Mouse (Mus musculus): ENCODE measurements around the gene Clec2i. TPM values are rescaled to one million over a fixed set of nuclear protein-coding genes. Genes with fewer than 3 reads are reported as not detected.

Clec2i gene
- total and polyA plus RNA-seq, 3 experiments: 38.5 to 104 (median 80.7) TPM

DNA sequence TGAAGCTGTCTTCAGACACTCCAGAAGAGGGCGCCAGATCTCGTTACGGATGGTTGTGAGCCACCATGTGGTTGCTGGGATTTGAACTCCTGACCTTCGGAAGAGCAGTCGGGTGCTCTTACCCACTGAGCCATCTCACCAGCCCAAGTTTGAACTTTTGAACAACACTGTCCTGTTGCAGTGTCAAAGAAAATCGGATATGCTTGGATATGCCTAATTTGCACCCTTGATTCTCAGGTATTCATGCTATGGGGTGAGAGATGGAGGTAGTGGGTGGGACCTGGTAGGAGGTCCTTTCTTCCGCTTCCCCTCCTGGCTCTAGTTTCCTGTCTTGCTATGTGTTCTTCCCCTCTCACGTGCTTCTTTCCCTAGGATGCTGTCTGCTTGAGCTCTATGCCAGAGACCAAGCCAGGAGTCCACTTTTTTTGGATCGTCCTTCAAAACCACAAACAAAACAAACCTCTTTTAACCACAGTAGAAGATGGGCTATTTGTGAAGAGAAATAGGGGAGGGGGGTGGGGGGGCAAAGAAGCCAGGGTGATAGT lies 41.3 kb upstream of the Clec2i start:
- peaks cover 3% of the 10 kb centered on the region; the same call in 1 of the 2 replicates for H3K79me2 ChIP-seq (replicated peaks; ENCODE audit: control insufficient read depth, extremely low read depth, insufficient read depth, poor library complexity, severe bottlenecking)
- peaks cover 23 to 37% of the 10 kb centered on the region in 2 experiments for H3K36me3 ChIP-seq (replicated peaks in 1 of 2; ENCODE audit: control insufficient read depth in 1 of 2, insufficient read depth in 1 of 2, low read length in 1 of 2)
- no peaks in the 10 kb centered on the region for H3K27me3 ChIP-seq (replicated peaks)
- peaks cover 3 to 34% of the 10 kb centered on the region in 2 experiments for H3K4me1 ChIP-seq (ENCODE audit: control insufficient read depth in 1 of 2, insufficient read depth in 2 of 2)
- TF ChIP-seq MYC (IDR thresholded peaks at IDR 0.05; ENCODE audit: low read depth, low read length): no peak
- 0 out of 4 replicates have a peak, but pooled peaks of 1 of the 2 experiments have one; percentile 32 for TF ChIP-seq CTCF (conservative IDR thresholded peaks at IDR 0.05 in 1 of 2, IDR thresholded peaks at IDR 0.05 in 1 of 2; ENCODE audit: low read depth in 2 of 2, low read length in 2 of 2)
- TF ChIP-seq POLR2A (IDR thresholded peaks at IDR 0.05; ENCODE audit: low read depth, low read length): peak; percentile 27; the same call in 1 of the 2 replicates
- peak; percentile 97 for TF ChIP-seq TBP (conservative IDR thresholded peaks at IDR 0.05; ENCODE audit: low read depth, low read length)
- no peak overlapping the region for H3K9ac ChIP-seq (ENCODE audit: insufficient read depth, low read depth)
- DNase-seq (ENCODE audit: extremely low read depth): peak; percentile 38
- no peak overlapping the region for H3K27ac ChIP-seq (ENCODE audit: insufficient read depth, low read depth)
- in situ Hi-C loops (cut with MboI; ENCODE audit: low pct_ligation_motif_present, low pct_unique_long_range_greater_than_20kb, low sequenced_read_pairs) (loop anchor here (5.0 to 25.0 kb wide), 2 partner anchors 406 to 516 kb away; no protein-coding TSS in a partner anchor), dilution Hi-C loops (cut with MboI; ENCODE audit: extremely low pct_ligation_motif_present, extremely low pct_unique_long_range_greater_than_20kb, low sequenced_read_pairs) (no loop called here)
- no peak overlapping the region for H3K4me2 ChIP-seq (ENCODE audit: insufficient read depth, low read depth, poor library complexity, severe bottlenecking)
- no peaks in the 10 kb centered on the region for H3K9me3 ChIP-seq (replicated peaks; ENCODE audit: low read length)
- H3K4me3 ChIP-seq (replicated peaks in 1 of 3; ENCODE audit: low read depth in 2 of 3, low read length in 2 of 3, poor library complexity in 1 of 3): no peak overlapping the region

DNA sequence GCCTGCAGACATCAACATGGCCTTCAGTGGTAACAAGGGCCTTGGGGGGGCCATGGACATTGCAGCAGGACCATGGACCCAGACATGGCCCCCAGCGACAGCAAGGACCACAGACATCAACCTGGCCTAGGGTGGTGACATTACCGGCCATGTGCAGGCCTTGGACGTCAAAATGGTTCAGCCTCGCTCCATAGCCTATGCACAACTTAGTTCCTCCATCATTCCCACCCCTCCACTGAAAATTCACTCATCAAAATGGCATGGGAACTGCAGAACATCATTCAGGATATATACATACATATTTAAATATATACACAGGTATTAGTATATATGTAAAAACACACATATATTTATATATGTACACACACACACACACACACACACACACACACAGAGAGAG lies 40.0 kb upstream of the Clec2i start:
- Histone ChIP-seq H3K27me3 (replicated peaks) (no peaks in the 10 kb centered on the region), H3K79me2 (replicated peaks; ENCODE audit: control insufficient read depth, extremely low read depth, insufficient read depth, poor library complexity, severe bottlenecking) (peaks cover 11% of the 10 kb centered on the region), H3K4me2 (ENCODE audit: insufficient read depth, low read depth, poor library complexity, severe bottlenecking) (no peak overlapping the region), H3K9me3 (replicated peaks; ENCODE audit: low read length) (no peaks in the 10 kb centered on the region), H3K27ac (ENCODE audit: insufficient read depth, low read depth) (no peak overlapping the region), H3K36me3 (replicated peaks in 1 of 2; ENCODE audit: control insufficient read depth in 1 of 2, insufficient read depth in 1 of 2, low read length in 1 of 2) (peaks cover 23 to 41% of the 10 kb centered on the region in 2 experiments), H3K9ac (ENCODE audit: insufficient read depth, low read depth) (no peak overlapping the region), H3K4me1 (ENCODE audit: control insufficient read depth in 1 of 2, insufficient read depth in 2 of 2) (peaks cover 11 to 33% of the 10 kb centered on the region in 2 experiments), H3K4me3 (replicated peaks in 1 of 3; ENCODE audit: low read depth in 2 of 3, low read length in 2 of 3, poor library complexity in 1 of 3) (no peak overlapping the region)
- no peak for DNase-seq (ENCODE audit: extremely low read depth)
- in situ Hi-C loops (cut with MboI; ENCODE audit: low pct_ligation_motif_present, low pct_unique_long_range_greater_than_20kb, low sequenced_read_pairs) (loop anchor here (5.0 to 25.0 kb wide), 2 partner anchors 405 to 515 kb away; no protein-coding TSS in a partner anchor), dilution Hi-C loops (cut with MboI; ENCODE audit: extremely low pct_ligation_motif_present, extremely low pct_unique_long_range_greater_than_20kb, low sequenced_read_pairs) (no loop called here)
- TF ChIP-seq ZMIZ1 (IDR thresholded peaks at IDR 0.05; ENCODE audit: low read depth, low read length): no peak
- TF ChIP-seq CTCF (conservative IDR thresholded peaks at IDR 0.05 in 1 of 2, IDR thresholded peaks at IDR 0.05 in 1 of 2; ENCODE audit: low read depth in 2 of 2, low read length in 2 of 2): no peak
- TF ChIP-seq NRF1 (IDR thresholded peaks at IDR 0.05; ENCODE audit: low read depth, low read length): no peak
- TF ChIP-seq MYC (IDR thresholded peaks at IDR 0.05; ENCODE audit: low read depth, low read length): no peak
- TF ChIP-seq KAT2A (IDR thresholded peaks at IDR 0.05; ENCODE audit: insufficient replicate concordance, low read length): no peak
- no peak for TF ChIP-seq RAD21 (IDR thresholded peaks at IDR 0.05; ENCODE audit: low read depth, low read length)
- TF ChIP-seq RCOR1 (conservative IDR thresholded peaks at IDR 0.05; ENCODE audit: low read depth, low read length): no peak

DNA sequence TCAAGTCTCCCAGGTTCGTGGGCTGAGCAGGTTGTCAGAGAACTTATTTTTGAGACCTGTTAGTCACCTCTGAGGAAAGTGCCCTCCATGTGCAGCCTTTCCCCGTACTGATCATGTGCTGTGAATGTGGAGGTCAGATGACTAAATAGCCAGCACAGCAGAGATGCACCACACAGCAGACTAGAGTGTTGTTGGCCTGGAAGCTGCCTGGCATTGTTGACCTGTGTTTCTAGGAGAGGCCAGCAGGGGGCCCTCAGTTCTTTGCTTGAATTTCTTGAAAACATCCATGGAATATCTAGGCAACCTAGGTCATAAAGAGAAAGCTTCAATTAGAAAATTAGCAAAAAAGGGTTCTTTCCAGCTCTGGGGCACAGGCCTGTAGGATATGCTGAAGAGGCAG lies 37.5 kb upstream of the Clec2i start:
- no peak overlapping the region for H3K4me3 ChIP-seq (replicated peaks in 1 of 3; ENCODE audit: low read depth in 2 of 3, low read length in 2 of 3, poor library complexity in 1 of 3)
- H3K4me2 ChIP-seq (ENCODE audit: insufficient read depth, low read depth, poor library complexity, severe bottlenecking): no peak overlapping the region
- peaks cover 30% of the 10 kb centered on the region for H3K79me2 ChIP-seq (replicated peaks; ENCODE audit: control insufficient read depth, extremely low read depth, insufficient read depth, poor library complexity, severe bottlenecking)
- no peaks in the 10 kb centered on the region for H3K9me3 ChIP-seq (replicated peaks; ENCODE audit: low read length)
- in situ Hi-C loops (cut with MboI; ENCODE audit: low pct_ligation_motif_present, low pct_unique_long_range_greater_than_20kb, low sequenced_read_pairs) (loop anchor here (5.0 to 25.0 kb wide), 2 partner anchors 402 to 512 kb away; no protein-coding TSS in a partner anchor), dilution Hi-C loops (cut with MboI; ENCODE audit: extremely low pct_ligation_motif_present, extremely low pct_unique_long_range_greater_than_20kb, low sequenced_read_pairs) (no loop called here)
- peaks cover 17 to 47% of the 10 kb centered on the region in 2 experiments for H3K4me1 ChIP-seq (ENCODE audit: control insufficient read depth in 1 of 2, insufficient read depth in 2 of 2)
- H3K36me3 ChIP-seq (replicated peaks in 1 of 2; ENCODE audit: control insufficient read depth in 1 of 2, insufficient read depth in 1 of 2, low read length in 1 of 2): peaks cover 23 to 57% of the 10 kb centered on the region in 2 experiments
- peak; percentile 60 to 75 for TF ChIP-seq CTCF (conservative IDR thresholded peaks at IDR 0.05 in 1 of 2, IDR thresholded peaks at IDR 0.05 in 1 of 2; ENCODE audit: low read depth in 2 of 2, low read length in 2 of 2)
- no peak for TF ChIP-seq TBP (conservative IDR thresholded peaks at IDR 0.05; ENCODE audit: low read depth, low read length)
- no peak for TF ChIP-seq POLR2AphosphoS2 (IDR thresholded peaks at IDR 0.05; ENCODE audit: low read depth, low read length)
- peak; percentile 63 for TF ChIP-seq SMC3 (IDR thresholded peaks at IDR 0.05; ENCODE audit: low read depth, low read length)
- peak; percentile 55 for TF ChIP-seq RAD21 (IDR thresholded peaks at IDR 0.05; ENCODE audit: low read depth, low read length)
- 0 out of 2 replicates have a peak, but pooled peaks have one; percentile 23 for TF ChIP-seq ZC3H11A (IDR thresholded peaks at IDR 0.05; ENCODE audit: low read depth, low read length)
- TF ChIP-seq USF2 (conservative IDR thresholded peaks at IDR 0.05; ENCODE audit: low read depth, low read length): no peak
- TF ChIP-seq MAZ (IDR thresholded peaks at IDR 0.05; ENCODE audit: low read depth, low read length): no peak
- H3K9ac ChIP-seq (ENCODE audit: insufficient read depth, low read depth): no peak overlapping the region
- H3K27ac ChIP-seq (ENCODE audit: insufficient read depth, low read depth): no peak overlapping the region
- no peaks in the 10 kb centered on the region for H3K27me3 ChIP-seq (replicated peaks)
- DNase-seq (ENCODE audit: extremely low read depth): peak; percentile 56

Data from CH12.LX (cell line).